Mouse (Mus musculus) cerebellum, postnatal 14 days (tissue): Measurements from ENCODE around the gene Gm45337.
A peak's percentile ranks its signal among the peaks of the same experiment; 100 is the strongest.
"Not testable (repeated sequence)": the region's sequence is repeated elsewhere in the genome, so short reads cannot be mapped to it uniquely, and the experiment has no call there.

ENCODE experiments used
- DNase-seq, 2 experiments: peaks; one replicate each; pipeline ENCODE4 v3.0.0; 2021; ENCODE audit warnings: mixed read lengths in 2 of 2

Gm45337 gene

DNA sequence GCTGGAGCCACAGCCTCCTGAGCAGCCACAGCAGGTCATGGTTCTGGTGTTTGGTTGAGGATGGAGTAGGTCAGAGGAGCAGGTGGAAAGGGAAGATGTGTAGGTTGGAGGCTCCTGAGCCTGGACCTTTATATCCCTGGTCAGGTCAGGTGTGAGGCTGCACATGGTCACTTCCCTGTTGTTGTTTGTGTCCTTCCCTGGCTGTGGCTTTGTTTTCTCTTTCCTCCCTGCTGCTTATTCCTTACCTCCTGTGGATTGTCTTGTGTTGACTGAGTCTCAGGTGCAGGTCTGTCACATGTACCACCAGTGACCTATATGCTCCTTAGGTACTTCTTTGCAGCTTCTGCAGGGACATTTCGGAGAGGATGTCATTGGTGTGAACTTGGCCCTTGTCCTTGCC lies at the start of gene Gm45337:
Gene Gm45337 (minus strand): TSS at position 101 of the 400 bp plus-strand sequence.
- no peak for DNase-seq

DNA sequence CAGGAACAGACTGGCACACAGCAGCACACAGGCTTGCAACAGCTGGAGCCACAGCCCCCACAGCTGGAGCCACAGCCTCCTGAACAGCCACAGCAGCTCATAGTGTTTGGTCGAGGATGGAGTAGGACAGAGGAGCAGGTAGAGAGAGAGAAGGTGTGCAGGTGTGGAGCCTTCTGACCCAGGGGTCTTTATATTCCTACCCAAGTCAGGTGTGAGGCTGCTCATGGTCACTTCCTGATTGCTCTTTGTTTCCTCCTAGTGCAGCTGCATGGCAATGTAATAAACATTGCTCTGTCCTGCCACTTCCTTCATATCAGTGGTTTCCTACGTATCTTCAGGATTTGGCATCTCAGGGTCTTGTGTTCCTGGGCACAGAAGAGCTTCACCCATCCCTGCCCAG lies 45.9 kb upstream of the Gm45337 start, which contains the start of gene Gm10153:
Gene Gm10153 (minus strand): TSS at position 101 of the 400 bp plus-strand sequence.
- no peak for DNase-seq

DNA sequence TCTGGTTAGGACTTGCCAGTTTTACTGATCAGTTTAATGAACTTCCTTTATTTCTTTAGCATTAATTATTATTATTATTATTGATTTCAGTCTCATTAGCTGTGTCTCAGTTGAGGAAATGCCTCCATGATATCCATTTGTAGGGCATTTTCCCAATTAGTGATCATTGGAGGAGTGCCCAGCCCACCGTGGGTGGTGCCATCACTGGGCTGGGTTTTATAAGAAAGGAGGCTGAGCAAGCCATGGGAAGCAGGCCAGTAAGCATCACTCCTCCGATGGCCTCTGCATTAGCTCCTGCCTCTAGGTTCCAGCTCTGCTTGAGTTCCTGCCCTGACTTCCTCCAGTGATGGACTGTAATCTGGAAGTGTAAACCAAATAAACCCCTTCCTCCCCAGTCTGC lies 43.7 kb upstream of the Gm45337 start:
- peak; percentile 7 to 14 for DNase-seq

DNA sequence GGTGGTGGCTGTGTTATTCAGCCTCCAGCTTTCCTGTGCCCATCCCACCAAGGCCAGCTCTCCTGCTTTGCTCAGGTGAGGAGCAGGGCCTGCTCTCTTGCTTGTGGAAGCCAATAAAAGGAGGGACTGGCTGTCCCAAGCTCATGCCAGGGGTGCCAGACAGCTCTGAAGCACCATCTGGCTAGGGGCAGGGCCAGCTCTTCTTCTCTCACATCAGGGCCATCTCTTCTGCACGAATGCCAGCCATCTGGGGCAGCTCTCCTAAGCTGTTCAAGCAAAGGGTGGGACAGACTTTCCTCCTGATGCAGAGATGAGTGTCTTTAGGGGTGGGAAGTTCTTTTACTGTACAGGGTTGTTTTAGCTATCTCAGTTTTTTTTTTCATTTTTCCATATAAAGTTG lies 36.6 kb upstream of the Gm45337 start:
- peak; percentile 50 to 52 for DNase-seq

DNA sequence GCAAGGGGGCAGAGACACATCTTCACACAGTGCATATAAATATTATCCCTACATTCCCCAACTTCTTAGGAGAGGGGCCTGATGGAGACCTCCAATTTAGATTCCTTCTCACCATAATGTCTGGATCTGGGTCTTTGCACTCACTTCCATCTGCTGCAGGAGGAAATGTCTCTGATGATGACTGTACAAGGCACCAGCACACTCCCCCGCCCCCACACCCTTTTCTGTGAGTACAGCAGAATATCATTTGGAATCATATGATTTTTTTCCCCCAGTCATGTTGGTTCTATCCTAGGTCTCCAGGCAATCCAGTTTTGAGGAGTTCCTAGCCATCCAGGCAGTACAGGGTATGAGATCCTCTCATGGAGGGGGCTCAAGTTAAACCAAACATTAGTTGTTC lies 34.3 kb upstream of the Gm45337 start:
- DNase-seq = no peak

DNA sequence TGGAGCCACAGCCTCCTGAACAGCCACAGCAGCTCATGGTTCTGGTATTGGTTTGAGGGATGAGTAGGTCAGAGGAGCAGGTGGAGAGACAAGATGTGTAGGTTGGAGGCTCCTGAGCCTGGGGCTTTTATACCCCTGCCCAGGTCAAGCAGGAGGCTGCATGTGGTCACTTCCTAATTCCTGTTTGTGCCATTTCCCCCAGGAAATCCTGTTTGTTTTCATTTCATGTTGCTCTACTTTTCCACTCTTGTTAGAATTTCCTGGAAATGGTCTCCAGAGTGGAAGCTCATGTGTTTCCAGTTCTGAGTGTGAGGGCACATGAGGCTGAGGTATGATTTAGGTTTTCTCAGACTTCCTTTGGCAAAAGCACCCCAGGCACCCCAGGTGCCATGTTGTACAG lies 31.5 kb upstream of the Gm45337 start, which contains the start of gene Krtap5-2:
Gene Krtap5-2 (minus strand): TSS at position 101 of the 400 bp plus-strand sequence.
- DNase-seq = not testable (repeated sequence)

DNA sequence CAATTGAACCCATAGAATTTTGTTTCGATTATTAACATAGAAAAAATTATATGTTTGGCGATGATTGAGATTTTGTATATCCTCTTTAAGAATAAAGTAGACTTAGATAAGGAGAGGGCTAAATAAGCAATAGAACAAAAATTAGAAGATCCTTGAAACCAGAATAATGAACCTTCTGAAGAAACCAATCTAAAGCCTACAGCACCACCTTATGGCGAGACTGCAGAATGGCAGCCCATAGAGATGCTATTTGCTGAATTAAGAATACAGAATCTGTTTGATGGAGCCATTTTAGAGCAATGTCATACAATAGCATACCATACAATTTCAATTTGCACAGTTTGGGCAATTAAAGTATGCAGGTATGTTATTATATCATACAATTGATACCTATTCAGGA lies 25.4 kb upstream of the Gm45337 start:
- DNase-seq = peak in 1 of 2 experiments; percentile 7

DNA sequence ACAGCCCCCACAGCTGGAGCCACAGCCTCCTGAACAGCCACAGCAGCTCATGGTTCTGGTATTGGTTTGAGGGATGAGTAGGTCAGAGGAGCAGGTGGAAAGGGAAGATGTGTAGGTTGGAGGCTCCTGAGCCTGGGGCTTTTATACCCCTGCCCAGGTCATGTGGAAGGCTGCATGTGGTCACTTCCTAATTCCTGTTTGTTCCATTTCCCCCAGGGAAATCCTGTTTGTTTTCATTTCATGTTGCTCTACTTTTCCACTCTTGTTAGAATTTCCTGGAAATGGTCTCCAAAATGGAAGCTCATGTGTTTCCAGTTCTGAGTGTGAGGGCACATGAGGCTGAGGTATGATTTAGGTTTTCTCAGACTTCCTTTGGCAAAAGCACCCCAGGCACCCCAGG lies 21.2 kb upstream of the Gm45337 start, which contains the start of gene Gm4553:
Gene Gm4553 (minus strand): TSS at position 101 of the 400 bp plus-strand sequence.
- DNase-seq = not testable (repeated sequence)

DNA sequence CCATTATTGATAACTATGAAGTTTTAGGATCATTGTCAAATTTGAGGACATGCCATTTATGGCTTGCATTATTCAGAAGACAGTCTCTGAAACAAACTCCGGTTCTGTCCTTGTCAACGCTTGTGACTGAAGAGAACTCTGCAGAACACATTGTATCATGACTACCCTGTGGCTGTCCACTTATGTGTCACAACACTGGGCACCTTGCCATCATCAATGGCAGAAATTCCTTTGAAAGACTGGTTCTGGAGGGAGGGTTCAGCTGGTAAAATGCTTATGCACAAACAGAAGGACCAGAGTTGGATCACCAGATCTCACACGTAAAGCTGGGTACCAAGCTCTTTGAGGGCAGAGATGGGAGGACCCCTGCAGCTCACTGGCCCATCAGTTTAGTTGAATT lies 15.0 kb upstream of the Gm45337 start:
- DNase-seq = no peak

DNA sequence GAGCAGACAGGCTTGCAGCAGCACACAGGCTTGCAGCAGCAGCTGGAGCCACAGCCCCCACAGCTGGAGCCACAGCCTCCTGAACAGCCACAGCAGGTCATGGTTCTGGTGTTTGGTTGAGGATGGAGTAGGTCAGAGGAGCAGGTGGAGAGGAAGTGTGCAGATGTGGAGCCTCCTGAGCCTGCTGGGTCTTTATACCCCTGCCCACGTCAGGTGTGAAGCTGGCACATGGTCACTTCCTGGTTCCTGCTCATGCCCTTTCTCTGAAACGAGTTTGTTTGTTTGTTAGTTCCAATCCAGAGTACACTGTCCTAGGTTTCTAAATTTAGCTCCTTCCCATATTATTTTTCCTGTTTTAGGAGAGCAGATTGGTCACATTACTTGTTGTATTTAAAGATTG lies 12.6 kb upstream of the Gm45337 start, which contains the start of gene Gm29735:
Gene Gm29735 (minus strand): TSS at position 101 of the 400 bp plus-strand sequence.
- DNase-seq = not testable (repeated sequence)

DNA sequence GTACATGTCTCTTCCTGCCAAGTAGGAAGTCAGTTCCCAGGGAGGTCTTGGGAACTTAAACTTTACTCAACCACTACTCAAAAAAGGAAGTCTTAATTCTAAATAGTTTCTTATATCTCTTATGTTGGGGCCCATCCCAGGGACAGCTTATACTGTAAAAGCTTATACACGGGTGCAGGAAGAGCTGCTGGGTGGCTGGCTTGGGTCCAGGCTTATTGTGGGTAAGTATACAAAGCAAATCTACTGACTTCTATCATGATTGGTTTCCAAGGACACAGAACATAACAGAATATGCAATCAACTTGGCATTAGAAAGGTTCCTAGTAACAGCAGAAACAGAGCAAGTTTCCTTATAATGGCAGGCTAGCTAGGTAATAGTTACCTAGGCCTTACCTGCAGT lies 10.9 kb upstream of the Gm45337 start:
- DNase-seq = no peak

DNA sequence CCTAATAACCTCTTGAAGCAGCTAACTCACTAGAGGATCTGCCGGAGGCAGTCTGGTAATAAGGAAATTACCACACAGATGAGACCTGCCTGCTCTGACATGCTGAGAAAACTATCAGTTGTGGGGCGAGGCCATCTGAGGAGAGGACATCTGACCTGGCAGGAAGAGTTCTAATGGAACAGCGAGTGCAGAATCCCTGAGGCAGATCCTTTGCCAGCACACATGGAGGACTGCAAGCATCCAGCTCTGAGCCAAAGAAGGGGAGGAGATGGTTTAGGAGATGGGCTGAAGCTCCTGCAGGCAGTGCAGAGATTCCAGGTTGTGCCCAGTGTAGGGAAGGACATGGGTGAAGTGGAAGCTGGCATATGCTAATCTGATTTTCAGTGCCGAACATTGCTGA lies 7.8 kb upstream of the Gm45337 start:
- DNase-seq = peak; percentile 36 to 50

DNA sequence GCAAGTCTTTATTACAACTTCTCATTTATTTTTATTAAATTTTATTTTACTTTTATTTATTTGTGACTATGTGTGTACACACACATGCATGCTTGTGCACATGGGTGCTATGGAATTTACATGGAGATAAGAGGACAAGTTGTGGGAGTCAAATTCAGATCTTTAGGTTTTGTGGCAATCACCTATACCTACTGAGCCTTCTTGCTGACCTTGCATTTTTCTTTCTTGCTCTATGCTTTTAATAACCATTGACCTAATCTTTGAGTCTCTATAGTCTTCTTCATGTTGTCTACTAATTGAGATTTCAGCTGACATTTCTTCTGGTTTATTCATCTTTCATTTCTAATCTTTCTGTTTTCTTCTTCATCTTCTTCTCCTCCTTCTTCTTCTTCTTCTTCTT lies 4.2 kb upstream of the Gm45337 start:
- DNase-seq = no peak

DNA sequence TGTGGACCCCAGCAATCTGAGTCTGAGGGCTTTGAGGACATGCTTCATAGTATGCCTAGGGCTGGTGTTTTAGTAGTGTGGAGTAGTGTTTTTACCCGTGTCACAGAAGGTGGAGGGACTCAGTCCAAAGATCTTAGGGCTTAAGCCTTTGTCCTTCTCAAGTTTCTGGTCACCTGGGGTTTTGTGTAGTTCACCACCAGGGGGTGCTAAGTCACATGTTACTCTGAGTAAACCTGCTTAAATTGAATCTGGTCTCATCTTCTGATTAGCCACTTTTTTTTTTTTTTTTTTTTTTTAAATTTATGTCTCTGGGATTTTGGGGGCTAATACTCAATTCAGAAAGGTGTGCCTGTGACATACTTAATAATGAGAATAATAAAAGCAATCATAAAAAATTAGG lies 1.6 kb upstream of the Gm45337 start:
- peak; percentile 71 to 79 for DNase-seq

DNA sequence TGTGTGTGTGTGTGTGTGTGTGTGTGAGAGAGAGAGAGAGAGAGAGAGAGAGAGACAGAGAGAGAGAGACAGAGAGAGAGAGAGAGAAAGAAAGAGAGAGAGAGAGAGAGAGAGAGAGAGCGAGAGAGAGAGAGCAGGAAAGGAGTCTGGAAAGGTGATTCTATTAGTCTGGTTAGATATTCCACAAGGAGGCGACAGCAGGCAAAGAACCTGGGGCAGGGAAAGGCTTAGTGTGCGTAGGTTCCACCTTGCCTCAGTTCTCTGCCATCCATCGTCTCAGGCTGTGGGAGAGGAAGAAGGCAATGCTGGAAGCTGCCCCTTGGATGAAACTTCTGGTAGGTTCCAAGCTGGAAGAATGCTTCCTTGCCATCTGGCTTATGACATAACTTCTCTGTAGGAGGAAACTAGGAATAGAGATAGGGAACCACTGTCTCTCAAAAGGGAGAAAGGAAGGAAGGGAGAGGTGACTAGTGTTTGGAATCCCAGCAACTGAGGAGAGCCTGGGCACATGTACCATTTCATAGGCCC lies 1.1 kb upstream of the Gm45337 start:
- no peak for DNase-seq

DNA sequence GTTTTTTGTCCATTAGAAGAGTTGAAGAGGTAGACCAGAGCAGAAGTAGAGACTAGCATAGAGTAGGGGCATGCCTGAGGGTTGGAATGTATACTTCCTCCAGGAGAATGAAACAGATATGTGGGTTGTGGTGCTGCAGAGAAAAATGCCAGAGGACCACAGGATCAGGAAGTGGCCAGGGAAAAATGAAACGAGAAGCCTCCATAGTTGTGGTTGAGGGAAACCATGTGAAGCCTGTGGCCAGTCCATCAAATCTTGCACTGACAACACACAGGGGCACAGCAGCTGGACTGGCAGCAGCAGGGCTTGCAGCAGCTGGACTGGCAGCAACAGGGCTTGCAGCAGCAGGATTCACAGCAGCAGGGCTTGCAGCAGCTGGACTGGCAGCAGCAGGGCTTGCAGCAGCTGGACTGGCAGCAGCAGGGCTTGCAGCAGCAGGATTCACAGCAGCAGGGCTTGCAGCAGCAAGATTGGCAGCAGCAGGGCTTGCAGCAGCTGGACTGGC lies 849 bp downstream of the Gm45337 start:
- DNase-seq = not testable (repeated sequence)

DNA sequence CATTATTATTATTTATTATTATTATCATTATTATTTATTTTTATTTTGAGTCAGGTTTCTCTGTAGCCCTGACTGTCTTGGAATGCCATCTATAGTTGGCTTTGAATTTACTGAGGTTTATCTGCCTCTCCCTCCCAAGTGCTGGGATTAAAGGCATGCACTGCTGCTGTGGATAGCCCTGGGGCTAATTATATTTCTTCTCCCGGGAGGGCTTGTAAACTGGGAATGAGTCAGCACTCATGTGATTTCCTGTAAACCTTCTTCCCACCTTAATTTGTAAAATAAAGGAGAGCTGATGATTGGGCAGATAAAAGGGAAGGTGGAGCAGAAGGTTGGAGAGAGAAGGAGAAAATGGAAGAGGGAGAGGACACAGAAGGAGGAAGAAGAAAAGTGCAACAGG lies 3.7 kb downstream of the Gm45337 start:
- no peak for DNase-seq

DNA sequence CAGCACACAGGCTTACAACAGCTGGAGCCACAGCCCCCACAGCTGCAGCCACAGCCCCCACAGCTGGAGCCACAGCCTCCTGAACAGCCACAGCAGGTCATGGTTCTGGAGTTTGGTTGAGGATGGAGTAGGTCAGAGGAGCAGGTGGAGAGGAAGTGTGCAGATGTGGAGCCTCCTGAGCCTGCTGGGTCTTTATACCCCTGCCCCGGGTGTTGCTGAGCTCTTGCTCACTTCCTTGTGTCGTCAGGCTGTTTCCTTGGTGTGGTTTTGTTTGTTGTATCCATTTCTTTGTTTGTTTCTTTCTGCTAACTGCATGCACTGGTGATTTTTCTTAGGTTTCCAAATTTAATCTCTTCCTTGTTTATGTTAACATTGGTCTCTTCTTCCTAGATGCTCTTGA lies 8.5 kb downstream of the Gm45337 start, which contains the start of gene Gm39115:
Gene Gm39115 (minus strand): TSS at position 101 of the 400 bp plus-strand sequence.
- not testable (repeated sequence) for DNase-seq

DNA sequence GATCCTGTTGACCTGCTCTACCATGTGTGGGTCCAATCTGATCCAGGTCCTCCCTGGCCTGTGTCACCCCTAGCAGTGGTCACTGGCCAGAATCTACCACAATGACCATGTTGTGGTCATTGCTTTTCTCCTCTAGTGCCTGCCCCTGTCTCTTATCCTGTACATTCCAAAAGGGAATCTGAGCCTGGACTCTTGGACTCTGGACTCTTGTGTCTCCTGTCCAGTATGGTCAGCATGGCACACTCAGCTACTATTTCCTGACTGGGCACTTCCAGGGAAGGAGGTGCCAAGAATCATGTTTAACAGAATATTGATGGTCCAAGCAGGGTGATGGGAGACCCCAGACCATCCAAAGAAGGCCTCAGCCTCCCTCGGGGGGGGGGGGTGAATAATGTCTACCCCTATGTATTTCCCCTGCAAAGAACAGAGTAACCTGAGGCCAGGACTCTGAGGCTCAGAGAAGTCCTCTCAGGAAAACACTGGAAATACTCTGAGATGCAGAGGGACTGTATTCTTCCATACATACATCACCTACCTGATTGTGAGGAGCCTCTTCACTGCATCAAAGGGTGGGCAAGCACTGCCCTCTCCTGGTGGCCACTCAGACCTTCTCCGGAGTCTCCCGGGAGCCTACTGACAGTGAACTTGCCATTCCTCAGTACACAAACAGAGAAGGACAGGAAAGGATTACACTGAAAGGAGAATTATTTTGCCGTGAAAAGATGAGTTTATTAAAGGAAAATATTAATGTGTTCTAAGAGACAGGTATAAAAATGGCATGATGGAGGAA lies 10.0 kb downstream of the Gm45337 start:
- peak; percentile 52 to 65 for DNase-seq

DNA sequence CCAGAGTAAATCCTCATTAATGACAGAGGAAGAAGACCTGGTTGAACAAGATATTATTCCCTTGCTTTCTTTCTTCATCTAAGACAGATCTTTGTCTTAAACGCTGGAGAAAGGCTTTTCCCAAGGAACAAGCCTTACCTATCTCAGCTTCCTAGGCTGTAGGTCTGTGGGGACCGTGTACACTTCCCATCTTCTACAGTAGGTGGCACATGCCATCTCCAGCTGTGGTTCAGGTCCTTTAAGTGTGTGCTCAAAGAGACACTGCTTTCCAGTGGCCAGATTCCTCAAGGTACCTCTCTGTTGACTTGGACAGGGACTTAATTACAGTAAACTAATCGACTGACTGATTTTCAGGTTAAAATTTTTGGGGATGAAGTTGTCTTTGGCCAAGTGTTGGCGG lies 15.6 kb downstream of the Gm45337 start:
- DNase-seq = no peak

DNA sequence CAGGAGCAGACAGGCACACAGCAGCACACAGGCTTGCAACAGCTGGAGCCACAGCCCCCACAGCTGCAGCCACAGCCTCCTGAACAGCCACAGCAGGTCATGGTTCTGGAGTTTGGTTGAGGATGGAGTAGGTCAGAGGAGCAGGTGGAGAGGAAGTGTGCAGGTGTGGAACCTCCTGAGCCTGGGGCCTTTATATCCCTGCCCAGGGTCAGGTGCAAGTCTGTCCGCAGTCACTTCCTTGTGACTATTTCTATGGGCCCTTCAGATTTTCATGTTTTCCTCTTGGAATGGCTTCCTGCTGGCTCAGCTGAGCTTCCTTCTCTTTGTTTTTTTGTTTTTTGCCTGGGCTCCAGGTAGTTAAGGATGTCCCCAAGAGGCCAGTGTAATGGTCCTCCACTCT lies 23.8 kb downstream of the Gm45337 start, which contains the start of gene Gm45618:
Gene Gm45618 (minus strand): TSS at position 101 of the 400 bp plus-strand sequence.
- DNase-seq = not testable (repeated sequence)

DNA sequence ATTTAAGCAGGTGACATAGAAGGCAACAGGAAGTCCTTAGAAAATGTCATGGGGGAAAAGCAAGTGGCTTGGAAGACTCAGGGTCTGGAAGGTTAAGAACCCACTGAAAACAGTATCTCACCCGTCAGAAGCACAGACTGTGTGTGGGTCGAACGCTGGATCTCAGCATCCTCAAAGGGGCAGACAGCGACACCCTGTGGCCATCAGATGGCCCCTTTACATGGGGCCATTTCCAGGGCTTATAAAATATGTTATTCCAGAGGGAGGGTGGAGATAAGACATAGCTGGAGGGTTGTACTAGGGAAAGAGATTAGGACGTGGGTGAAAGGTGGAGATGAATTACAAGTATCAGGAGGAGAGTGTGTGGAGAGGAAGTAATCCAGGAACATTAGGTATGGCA lies 24.8 kb downstream of the Gm45337 start:
- DNase-seq = peak; percentile 38 to 56

DNA sequence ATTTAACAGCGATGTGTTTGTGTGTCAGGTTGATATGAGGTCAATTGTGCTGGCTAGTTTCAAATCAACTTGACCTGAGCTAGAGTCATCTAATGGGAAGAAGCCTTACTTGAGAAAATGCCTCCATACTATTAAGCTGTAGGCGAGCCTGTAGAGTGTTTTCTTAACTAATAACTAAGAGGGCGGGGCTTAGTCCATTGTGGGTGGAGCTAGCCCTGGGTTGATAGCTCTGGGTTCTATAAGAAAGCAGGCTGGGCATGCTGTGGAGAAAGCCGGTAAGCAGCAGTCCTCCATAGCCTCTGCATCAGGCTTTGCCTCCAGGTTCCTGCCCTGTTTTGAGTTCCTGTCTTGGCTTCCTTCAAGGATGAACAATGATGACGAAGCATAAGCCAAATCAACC lies 39.7 kb downstream of the Gm45337 start:
- no peak for DNase-seq

DNA sequence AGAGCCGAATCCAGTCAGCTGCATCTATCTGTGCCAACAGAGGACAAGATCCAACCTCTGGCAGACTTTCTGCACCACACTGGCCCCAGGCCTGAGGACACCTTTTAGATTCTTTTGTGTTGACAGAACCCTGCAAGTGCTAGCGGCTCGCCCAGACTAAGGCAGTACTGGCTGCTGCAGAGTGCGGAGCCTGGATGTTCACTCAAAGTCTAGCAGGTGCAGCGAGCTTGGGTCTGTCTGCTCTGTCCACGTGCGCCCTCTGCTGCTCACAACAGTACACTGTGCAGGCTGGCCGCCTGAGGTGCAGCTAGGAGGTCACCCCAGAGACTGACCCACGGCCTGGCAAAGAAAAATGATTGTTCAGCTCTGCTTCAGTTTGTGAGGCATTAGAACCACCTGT lies 46.6 kb downstream of the Gm45337 start:
- DNase-seq = peak; percentile 91 to 93
